Mouse (Mus musculus) thymus, adult 2 months (tissue): ENCODE results near the gene Ppp1cb.

Source experiments
- CTCF ChIP-seq: fragments of 200-500 bp; IDR thresholded peaks from 2 replicates; pipeline ENCODE4 v1.5.1; 2012; ENCODE audit warnings: mild to moderate bottlenecking, control low read depth, low read length, moderate library complexity, borderline replicate concordance; ENCODE audit not compliant: control insufficient read depth, poor library complexity, insufficient read depth; ENCODE audit errors: extremely low read depth
- POLR2A ChIP-seq: fragments of 200-500 bp; IDR thresholded peaks from 2 replicates; pipeline ENCODE4 v1.6.1; 2012; ENCODE audit warnings: mild to moderate bottlenecking, low read length, control low read depth, moderate library complexity; ENCODE audit not compliant: control insufficient read depth, poor library complexity, insufficient read depth; ENCODE audit errors: extremely low read depth

- no peak for TF ChIP-seq CTCF
- no peak for TF ChIP-seq POLR2A
Measured at GRCm38 (mm10) chr5:32478972-32479371, 20.3 kb downstream of the Ppp1cb start.
